Mouse (Mus musculus) midbrain, postnatal 0 days (tissue): ENCODE results near the gene Lonp2. TPM values are rescaled to one million over a fixed set of nuclear protein-coding genes. Genes with fewer than 3 reads are reported as not detected.

Source experiments
- ATAC-seq: fragments of 200-750 bp; cut with Nextera tagmentation; 2 replicates; pipeline ENCODE4 v1.8.0; 2017; ENCODE audit warnings: moderate number of reproducible peaks, mild to moderate bottlenecking, moderate TSS enrichment, moderate library complexity; ENCODE audit not compliant: low FRiP score
- DNase-seq: peaks from one replicate; pipeline ENCODE4 v3.0.0-alpha.2; 2015; ENCODE audit warnings: low spot score
- H3K27ac ChIP-seq: fragments of 300-500 bp; sonication (generic); 2 replicates; pipeline ENCODE4 v1.5.1; 2014; ENCODE audit warnings: low read depth, mild to moderate bottlenecking, low read length, mixed read lengths
- H3K27me3 ChIP-seq: fragments of 300-500 bp; sonication (generic); 2 replicates; pipeline ENCODE4 v1.6.1; 2014; ENCODE audit warnings: low read length, control low read depth, mixed read lengths; ENCODE audit not compliant: insufficient read depth
- H3K36me3 ChIP-seq: fragments of 300-500 bp; sonication (generic); 2 replicates; pipeline ENCODE4 v1.6.1; 2014; ENCODE audit warnings: low read length, control low read depth, mixed read lengths; ENCODE audit not compliant: insufficient read depth
- H3K4me1 ChIP-seq: fragments of 300-500 bp; sonication (generic); 2 replicates; pipeline ENCODE4 v1.6.1; 2014; ENCODE audit warnings: mild to moderate bottlenecking, control low read depth, antibody characterized with exemption, low read length, mixed read lengths; ENCODE audit not compliant: insufficient read depth
- H3K4me2 ChIP-seq: fragments of 300-500 bp; sonication (generic); 2 replicates; pipeline ENCODE4 v1.6.1; 2014; ENCODE audit warnings: low read depth, mild to moderate bottlenecking, low read length, mixed read lengths; ENCODE audit not compliant: poor library complexity, severe bottlenecking
- H3K4me3 ChIP-seq: fragments of 300-500 bp; sonication (generic); 2 replicates; pipeline ENCODE4 v1.5.1; 2014; ENCODE audit warnings: low read depth, mild to moderate bottlenecking, low read length, moderate library complexity
- H3K9ac ChIP-seq: fragments of 300-500 bp; sonication (generic); replicated peaks from 2 replicates; pipeline ENCODE4 v1.6.1; 2014; ENCODE audit warnings: mild to moderate bottlenecking, low read length, moderate library complexity, mixed read lengths; ENCODE audit not compliant: poor library complexity, severe bottlenecking
- H3K9me3 ChIP-seq: fragments of 300-500 bp; sonication (generic); 2 replicates; pipeline ENCODE4 v1.6.1; 2016; ENCODE audit warnings: low read length, control low read depth
- CTCF ChIP-seq: IDR thresholded peaks from 2 replicates; pipeline ENCODE4 v1.5.1; 2016; ENCODE audit warnings: antibody characterized with exemption, mild to moderate bottlenecking
- WGBS: fragments of 180-500 bp; shearing (Covaris S2); extraction: QIAGEN DNeasy Blood & Tissue Kit; methylation state at CpG from one replicate; pipeline ENCODE4 v1.1.7; 2014; 5-methylcytosine and 5-hydroxymethylcytosine counted together
- microRNA-seq: library from miRNA; unstranded; fragments of <30 nt; microRNA quantifications from one replicate; pipeline ENCODE4, GENCODE M21; 2016; ENCODE audit warnings: borderline number of aligned reads
- polyA plus RNA-seq: library from polyadenylated mRNA; unstranded; fragments of >200 nt; fragmentation: Nextera tagmentation; extraction: Ambion mirVana; gene quantifications from 2 replicates; pipeline ENCODE4 v1.2.1, GENCODE M21; 2015
- total RNA-seq: library from RNA; depleted of rRNA; stranded (reverse); fragments of >200 nt; gene quantifications from 2 replicates; pipeline ENCODE4 v1.2.3, GENCODE M21; 2014; rRNA removed

Lonp2 gene
- total and polyA plus RNA-seq, 2 experiments from 2014 or later: 55.2 to 62.5 TPM

GRCm38 (mm10) chr8:86762806-86763205 lies 139.0 kb downstream of the Lonp2 start:
- no peaks in the 10 kb centered on the region for H3K4me1 ChIP-seq
- WGBS: 51% methylated on average over 5 of the region's 5 CpGs
- DNase-seq: no peak
- no peaks in the 10 kb centered on the region for H3K9me3 ChIP-seq
- no peaks in the 10 kb centered on the region for H3K36me3 ChIP-seq
- H3K27me3 ChIP-seq: no peaks in the 10 kb centered on the region
- no peak overlapping the region for H3K27ac ChIP-seq
- H3K9ac ChIP-seq: no peak overlapping the region
- no peak overlapping the region for H3K4me2 ChIP-seq
- ATAC-seq: no peak
- TF ChIP-seq CTCF: no peak
- no peak overlapping the region for H3K4me3 ChIP-seq

GRCm38 (mm10) chr8:86765155-86765554 lies 141.3 kb downstream of the Lonp2 start:
- no peak overlapping the region for H3K9ac ChIP-seq
- 89% methylated on average over 10 of the region's 10 CpGs for WGBS
- no peak overlapping the region for H3K4me2 ChIP-seq
- H3K36me3 ChIP-seq: no peaks in the 10 kb centered on the region
- ATAC-seq: no peak
- TF ChIP-seq CTCF: no peak
- H3K27me3 ChIP-seq: no peaks in the 10 kb centered on the region
- no peak overlapping the region for H3K4me3 ChIP-seq
- H3K9me3 ChIP-seq: no peaks in the 10 kb centered on the region
- DNase-seq: no peak
- no peak overlapping the region for H3K27ac ChIP-seq
- H3K4me1 ChIP-seq: no peaks in the 10 kb centered on the region

GRCm38 (mm10) chr8:86765669-86766068 lies 141.8 kb downstream of the Lonp2 start:
- Histone ChIP-seq H3K9ac (no peak overlapping the region), H3K27ac (no peak overlapping the region), H3K4me1 (no peaks in the 10 kb centered on the region), H3K4me2 (no peak overlapping the region), H3K36me3 (no peaks in the 10 kb centered on the region), H3K9me3 (no peaks in the 10 kb centered on the region), H3K27me3 (no peaks in the 10 kb centered on the region), H3K4me3 (no peak overlapping the region)
- 95% methylated on average over 8 of the region's 8 CpGs for whole genome bisulfite sequencing
- ATAC-seq (no peak), DNase-seq (no peak)
- no peak for TF ChIP-seq CTCF

- H3K4me1 ChIP-seq: no peaks in the 10 kb centered on the region
- DNase-seq: no peak
- 87% methylated on average over 9 of the region's 9 CpGs for WGBS
These were observed 142.8 kb downstream of the Lonp2 start for GRCm38 (mm10) chr8:86766548-86767211.

GRCm38 (mm10) chr8:86768499-86768898 lies 144.7 kb downstream of the Lonp2 start:
- no peak overlapping the region for H3K4me2 ChIP-seq
- H3K9ac ChIP-seq: no peak overlapping the region
- whole genome bisulfite sequencing: 76% methylated on average over 5 of the region's 5 CpGs
- H3K27me3 ChIP-seq: no peaks in the 10 kb centered on the region
- TF ChIP-seq CTCF: no peak
- no peaks in the 10 kb centered on the region for H3K4me1 ChIP-seq
- no peaks in the 10 kb centered on the region for H3K9me3 ChIP-seq
- DNase-seq (no peak), ATAC-seq (no peak)
- no peak overlapping the region for H3K27ac ChIP-seq
- no peaks in the 10 kb centered on the region for H3K36me3 ChIP-seq
- no peak overlapping the region for H3K4me3 ChIP-seq

More at GRCm38 (mm10) chr8:86766548-86767211, 142.8 kb downstream of the Lonp2 start:
- Histone ChIP-seq H3K4me3 (no peak overlapping the region), H3K4me2 (no peak overlapping the region), H3K9me3 (no peaks in the 10 kb centered on the region), H3K9ac (no peak overlapping the region), H3K27ac (no peak overlapping the region), H3K36me3 (no peaks in the 10 kb centered on the region), H3K27me3 (no peaks in the 10 kb centered on the region)
- no peak for ATAC-seq
- no peak for TF ChIP-seq CTCF

- ATAC-seq (no peak), DNase-seq (no peak)
- no peaks in the 10 kb centered on the region for H3K9me3 ChIP-seq
- H3K4me2 ChIP-seq: no peak overlapping the region
- no peaks in the 10 kb centered on the region for H3K4me1 ChIP-seq
- TF ChIP-seq CTCF: no peak
- WGBS: 83% methylated on average over 1 of the region's 1 CpGs
- peaks cover 1% of the 10 kb centered on the region; the same call in 1 of the 2 replicates for H3K36me3 ChIP-seq
- H3K27ac ChIP-seq: no peak overlapping the region
- H3K4me3 ChIP-seq: no peak overlapping the region
- no peak overlapping the region for H3K9ac ChIP-seq
- no peaks in the 10 kb centered on the region for H3K27me3 ChIP-seq
These were observed 146.3 kb downstream of the Lonp2 start for GRCm38 (mm10) chr8:86769945-86770715.

Small RNA genes lying within 50 kb of the gene (microRNA-seq; reads per million reads assigned to microRNA genes)
- gene Gm44348: not detected

Other genes with a start within 250 kb of the Lonp2 start
- gene Abcc12, start 43.4 kb upstream of the Lonp2 start, total RNA-seq: 0.11 and 0.61 TPM in 2 replicates
- 0.12 and 0.18 TPM in 2 replicates for gene Abcc12, start 43.4 kb upstream of the Lonp2 start, polyA plus RNA-seq
- gene Gm10638, start 121.7 kb downstream of the Lonp2 start, total RNA-seq: 1.5 and 1.9 TPM in 2 replicates
- gene Gm10638, start 121.7 kb downstream of the Lonp2 start, polyA plus RNA-seq: 6.1 TPM in 2 replicates
- 72.7 and 82.6 TPM in 2 replicates for gene Siah1a, start 121.9 kb downstream of the Lonp2 start, total RNA-seq
- 58.4 and 63.3 TPM in 2 replicates for gene Siah1a, start 121.9 kb downstream of the Lonp2 start, polyA plus RNA-seq